Mouse (Mus musculus): ENCODE results near the gene Kif1b. TPM values are rescaled to one million over a fixed set of nuclear protein-coding genes. Genes with fewer than 3 reads are reported as not detected.

The Kif1b gene
- polyA plus RNA-seq, 1 experiment from 2014 or later: 35.6 TPM

DNA sequence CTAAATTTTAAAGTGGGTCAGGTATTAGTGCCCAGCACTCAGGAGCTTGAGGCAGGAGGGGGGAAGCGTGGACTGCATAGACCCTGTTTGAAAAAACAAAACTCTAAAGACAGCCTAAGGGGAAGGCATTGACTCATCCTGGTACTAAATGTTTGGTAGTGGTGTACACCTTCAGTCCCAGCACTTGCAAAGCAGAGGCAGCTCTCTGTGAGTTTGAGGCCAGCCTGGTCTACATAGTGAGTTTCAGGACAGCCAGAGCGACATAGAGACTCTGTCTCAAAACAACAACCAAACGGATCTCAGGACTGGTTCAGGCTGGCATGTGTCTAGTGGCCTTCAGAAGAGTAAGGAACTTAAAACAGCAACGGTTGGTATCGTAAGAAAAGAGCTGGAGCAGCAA, 4.7 kb downstream of the Kif1b start:
- H3K9me3 ChIP-seq (ENCODE audit: low read length): no peaks in the 10 kb centered on the region
- H3K27me3 ChIP-seq (replicated peaks; ENCODE audit: insufficient read depth, low read length): no peaks in the 10 kb centered on the region
- 0 out of 2 replicates have a peak overlapping the region, but pooled peaks have one; percentile 9 for H3K27ac ChIP-seq (ENCODE audit: low read length)
- H3K36me3 ChIP-seq (ENCODE audit: insufficient read depth, low read length): no peaks in the 10 kb centered on the region
- no peak overlapping the region for H3K4me3 ChIP-seq (ENCODE audit: low read depth, low read length)
- no peak for ATAC-seq
- H3K4me2 ChIP-seq (replicated peaks; ENCODE audit: low read depth, low read length): 0 out of 2 replicates have a peak overlapping the region, but pooled peaks have one; percentile 20
- TF ChIP-seq EP300 (IDR thresholded peaks at IDR 0.05) (no peak), CTCF (IDR thresholded peaks at IDR 0.05) (no peak)
- no peak overlapping the region for H3K9ac ChIP-seq (replicated peaks; ENCODE audit: low read depth)
- DNase-seq (ENCODE audit: low spot score): no peak
- peaks cover 23% of the 10 kb centered on the region; the same call in 1 of the 2 replicates for H3K4me1 ChIP-seq (ENCODE audit: insufficient read depth, low read depth, low read length)
- WGBS: 66% methylated on average over 5 of the region's 5 CpGs

DNA sequence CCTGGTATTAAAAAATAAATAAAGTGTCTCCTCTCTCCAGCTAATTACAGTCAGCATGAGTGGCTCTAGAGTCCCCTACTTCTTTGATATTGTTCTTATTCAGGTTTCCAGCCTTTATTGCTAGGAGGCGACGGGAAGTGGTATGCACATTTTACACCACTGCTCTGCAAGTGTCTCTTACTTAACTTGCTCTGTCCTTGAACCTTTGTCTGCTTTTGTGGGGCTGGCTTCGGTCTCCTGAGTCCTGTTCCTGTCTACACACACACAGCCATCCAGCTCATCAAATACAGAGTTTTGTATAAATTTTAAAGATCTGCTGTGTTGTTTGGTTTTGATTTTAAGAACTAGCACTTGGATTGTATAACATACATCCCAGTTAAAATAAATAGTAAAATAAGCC, 5.4 kb downstream of the Kif1b start:
- H3K4me1 ChIP-seq (ENCODE audit: insufficient read depth, low read depth, low read length): peaks cover 23% of the 10 kb centered on the region; the same call in 1 of the 2 replicates
- no peak overlapping the region for H3K4me2 ChIP-seq (replicated peaks; ENCODE audit: low read depth, low read length)
- no peaks in the 10 kb centered on the region for H3K36me3 ChIP-seq (ENCODE audit: insufficient read depth, low read length)
- WGBS: 35% methylated on average over 3 of the region's 3 CpGs
- ATAC-seq (no peak), DNase-seq (ENCODE audit: low spot score) (no peak)
- no peak overlapping the region for H3K9ac ChIP-seq (replicated peaks; ENCODE audit: low read depth)
- TF ChIP-seq EP300 (IDR thresholded peaks at IDR 0.05) (no peak), CTCF (IDR thresholded peaks at IDR 0.05) (no peak)
- H3K4me3 ChIP-seq (ENCODE audit: low read depth, low read length): no peak overlapping the region
- no peaks in the 10 kb centered on the region for H3K27me3 ChIP-seq (replicated peaks; ENCODE audit: insufficient read depth, low read length)
- H3K27ac ChIP-seq (ENCODE audit: low read length): no peak overlapping the region
- H3K9me3 ChIP-seq (ENCODE audit: low read length): no peaks in the 10 kb centered on the region

DNA sequence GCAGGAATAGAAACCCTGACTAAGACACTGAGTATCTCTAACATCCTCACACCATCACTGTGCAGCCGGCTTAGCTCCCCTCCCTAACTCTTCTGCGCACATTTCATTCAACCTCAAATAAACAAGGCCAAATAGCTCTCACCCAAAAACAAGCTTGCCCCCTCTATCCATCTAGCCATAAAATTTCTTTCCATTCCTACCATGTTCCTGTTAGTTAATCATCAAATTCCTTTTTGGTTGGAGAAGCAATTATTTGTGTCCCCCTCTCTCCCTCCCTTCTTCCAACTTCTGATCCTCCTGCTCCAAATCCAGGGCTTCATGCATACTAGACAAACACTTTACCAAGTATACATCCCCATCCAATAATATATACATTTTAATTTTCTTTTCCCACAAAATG, 11.0 kb downstream of the Kif1b start:
- DNase-seq (ENCODE audit: low spot score): peak; percentile 57
- Histone ChIP-seq H3K4me1 (ENCODE audit: insufficient read depth, low read depth, low read length) (peaks cover 4% of the 10 kb centered on the region; the same call in 1 of the 2 replicates), H3K9me3 (ENCODE audit: low read length) (no peaks in the 10 kb centered on the region), H3K4me2 (replicated peaks; ENCODE audit: low read depth, low read length) (no peak overlapping the region), H3K27ac (ENCODE audit: low read length) (no peak overlapping the region), H3K36me3 (ENCODE audit: insufficient read depth, low read length) (no peaks in the 10 kb centered on the region), H3K9ac (replicated peaks; ENCODE audit: low read depth) (no peak overlapping the region), H3K27me3 (replicated peaks; ENCODE audit: insufficient read depth, low read length) (no peaks in the 10 kb centered on the region), H3K4me3 (ENCODE audit: low read depth, low read length) (no peak overlapping the region)
- 69% methylated on average over 2 of the region's 2 CpGs for WGBS
- no peak for TF ChIP-seq CTCF (IDR thresholded peaks at IDR 0.05)
- no peak for TF ChIP-seq EP300 (IDR thresholded peaks at IDR 0.05)
- peak; percentile 28 for ATAC-seq

DNA sequence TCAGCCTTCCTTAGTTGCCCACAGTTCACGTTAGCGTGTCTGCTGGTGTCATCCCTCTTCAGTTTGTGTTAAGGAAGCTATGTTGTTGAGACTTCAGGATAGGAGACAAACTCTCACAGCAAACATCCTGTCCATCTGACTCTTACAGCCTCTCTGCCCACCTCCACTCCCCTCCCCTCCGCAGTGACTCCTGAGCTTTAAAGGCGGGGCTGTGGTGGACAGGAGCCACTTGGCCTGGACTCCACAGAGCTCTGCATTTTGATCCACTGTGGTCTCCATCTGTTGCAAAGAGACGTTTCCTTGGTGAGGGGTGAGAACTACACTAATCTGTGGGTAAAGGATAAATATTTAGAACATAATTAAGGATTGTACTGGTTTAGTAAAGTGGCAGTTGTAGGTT, 14.5 kb downstream of the Kif1b start:
- Histone ChIP-seq H3K4me1 (ENCODE audit: insufficient read depth, low read depth, low read length) (peaks cover 4% of the 10 kb centered on the region; the same call in 1 of the 2 replicates), H3K4me2 (replicated peaks; ENCODE audit: low read depth, low read length) (no peak overlapping the region), H3K9me3 (ENCODE audit: low read length) (no peaks in the 10 kb centered on the region), H3K36me3 (ENCODE audit: insufficient read depth, low read length) (no peaks in the 10 kb centered on the region), H3K4me3 (ENCODE audit: low read depth, low read length) (no peak overlapping the region), H3K9ac (replicated peaks; ENCODE audit: low read depth) (no peak overlapping the region), H3K27me3 (replicated peaks; ENCODE audit: insufficient read depth, low read length) (no peaks in the 10 kb centered on the region), H3K27ac (ENCODE audit: low read length) (no peak overlapping the region)
- TF ChIP-seq CTCF (IDR thresholded peaks at IDR 0.05) (no peak), EP300 (IDR thresholded peaks at IDR 0.05) (no peak)
- DNase-seq (ENCODE audit: low spot score) (peak; percentile 13), ATAC-seq (peak; percentile 25; the same call in 1 of the 2 replicates)
- WGBS: 28% methylated on average over 5 of the region's 5 CpGs

DNA sequence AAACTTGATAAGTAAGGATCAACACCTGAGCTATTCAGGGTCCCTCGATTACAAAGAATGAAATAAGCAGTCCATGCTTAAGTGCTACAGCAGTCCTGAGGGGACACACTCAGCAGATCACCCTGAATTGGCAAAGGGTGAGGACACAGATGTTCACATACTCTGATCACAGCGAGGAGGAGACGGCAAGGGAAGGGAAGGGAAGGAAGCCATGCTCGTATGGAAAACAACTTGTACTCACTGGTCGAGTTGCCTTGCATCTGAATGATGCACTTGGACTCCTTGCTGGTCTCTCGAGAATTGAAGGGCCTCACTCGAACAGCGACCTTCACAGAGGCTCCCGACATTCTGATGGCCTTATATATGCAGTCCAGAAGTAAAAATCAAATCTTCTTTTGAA, 16.4 kb downstream of the Kif1b start:
- Histone ChIP-seq H3K9me3 (ENCODE audit: low read length) (no peaks in the 10 kb centered on the region), H3K4me1 (ENCODE audit: insufficient read depth, low read depth, low read length) (peaks cover 4% of the 10 kb centered on the region; the same call in 1 of the 2 replicates), H3K36me3 (ENCODE audit: insufficient read depth, low read length) (no peaks in the 10 kb centered on the region), H3K4me2 (replicated peaks; ENCODE audit: low read depth, low read length) (no peak overlapping the region), H3K27me3 (replicated peaks; ENCODE audit: insufficient read depth, low read length) (no peaks in the 10 kb centered on the region), H3K9ac (replicated peaks; ENCODE audit: low read depth) (no peak overlapping the region), H3K4me3 (ENCODE audit: low read depth, low read length) (no peak overlapping the region), H3K27ac (ENCODE audit: low read length) (no peak overlapping the region)
- ATAC-seq: no peak
- no peak for DNase-seq (ENCODE audit: low spot score)
- WGBS: 73% methylated on average over 9 of the region's 9 CpGs
- TF ChIP-seq CTCF (IDR thresholded peaks at IDR 0.05) (no peak), EP300 (IDR thresholded peaks at IDR 0.05) (no peak)

DNA sequence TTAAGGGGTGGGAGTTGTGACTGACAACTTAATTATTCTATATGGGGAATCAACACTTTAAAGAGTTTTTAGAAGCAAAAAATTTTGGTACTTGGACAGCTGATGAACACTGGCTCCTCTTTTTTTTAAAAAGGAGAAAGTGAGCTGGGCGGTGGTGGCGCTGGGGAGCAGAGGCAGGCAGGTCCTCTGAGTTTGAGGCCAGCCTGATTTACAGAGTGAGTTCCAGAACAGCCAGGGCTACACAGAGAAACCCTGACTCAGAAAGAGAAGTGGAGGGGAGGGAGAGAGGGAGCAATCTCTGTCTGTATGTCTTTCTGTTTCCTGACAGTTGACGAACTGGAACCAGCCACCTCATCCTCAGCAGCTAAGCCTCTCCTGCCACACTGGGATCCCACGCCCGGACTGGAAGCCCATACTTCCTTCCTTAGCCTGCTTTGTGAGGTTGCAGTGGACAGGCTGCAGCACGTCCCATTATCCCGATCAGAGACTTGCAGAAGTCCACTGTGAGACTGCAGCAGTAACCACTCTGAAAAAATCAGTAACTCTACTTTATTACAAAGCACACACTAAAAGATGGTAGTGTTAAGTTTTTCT, 17.2 kb downstream of the Kif1b start:
- Histone ChIP-seq H3K4me1 (ENCODE audit: insufficient read depth, low read depth, low read length) (peaks cover 3% of the 10 kb centered on the region; the same call in 1 of the 2 replicates), H3K9ac (replicated peaks; ENCODE audit: low read depth) (no peak overlapping the region), H3K9me3 (ENCODE audit: low read length) (no peaks in the 10 kb centered on the region), H3K4me3 (ENCODE audit: low read depth, low read length) (no peak overlapping the region), H3K27ac (ENCODE audit: low read length) (no peak overlapping the region), H3K36me3 (ENCODE audit: insufficient read depth, low read length) (no peaks in the 10 kb centered on the region), H3K27me3 (replicated peaks; ENCODE audit: insufficient read depth, low read length) (no peaks in the 10 kb centered on the region), H3K4me2 (replicated peaks; ENCODE audit: low read depth, low read length) (no peak overlapping the region)
- WGBS: 71% methylated on average over 7 of the region's 7 CpGs
- DNase-seq (ENCODE audit: low spot score) (no peak), ATAC-seq (no peak)
- no peak for TF ChIP-seq CTCF (IDR thresholded peaks at IDR 0.05)
- no peak for TF ChIP-seq EP300 (IDR thresholded peaks at IDR 0.05)
